Mouse (Mus musculus) C2C12 (cell line): ENCODE data around the gene Ern1.

Source experiments
- CTCF ChIP-seq: IDR thresholded peaks from one replicate; pipeline ENCODE4 v1.5.1; 2011; ENCODE audit not compliant: control insufficient read depth, insufficient read depth, insufficient read length
- MAX ChIP-seq: IDR thresholded peaks from one replicate; pipeline ENCODE4 v1.6.1; 2011; ENCODE audit warnings: mild to moderate bottlenecking, control low read depth
- MYOG ChIP-seq: IDR thresholded peaks from one replicate; pipeline ENCODE4 v1.6.1; 2011; ENCODE audit not compliant: control insufficient read depth, insufficient read length; ENCODE audit errors: extremely low read depth

- no peak for TF ChIP-seq CTCF
- no peak for TF ChIP-seq MAX
- no peak for TF ChIP-seq MYOG
Measured at GRCm38 (mm10) chr11:106440318-106440717, 47.3 kb downstream of the Ern1 start.
